Mouse (Mus musculus): ENCODE measurements around the gene Mthfsd.

Gene Mthfsd

DNA sequence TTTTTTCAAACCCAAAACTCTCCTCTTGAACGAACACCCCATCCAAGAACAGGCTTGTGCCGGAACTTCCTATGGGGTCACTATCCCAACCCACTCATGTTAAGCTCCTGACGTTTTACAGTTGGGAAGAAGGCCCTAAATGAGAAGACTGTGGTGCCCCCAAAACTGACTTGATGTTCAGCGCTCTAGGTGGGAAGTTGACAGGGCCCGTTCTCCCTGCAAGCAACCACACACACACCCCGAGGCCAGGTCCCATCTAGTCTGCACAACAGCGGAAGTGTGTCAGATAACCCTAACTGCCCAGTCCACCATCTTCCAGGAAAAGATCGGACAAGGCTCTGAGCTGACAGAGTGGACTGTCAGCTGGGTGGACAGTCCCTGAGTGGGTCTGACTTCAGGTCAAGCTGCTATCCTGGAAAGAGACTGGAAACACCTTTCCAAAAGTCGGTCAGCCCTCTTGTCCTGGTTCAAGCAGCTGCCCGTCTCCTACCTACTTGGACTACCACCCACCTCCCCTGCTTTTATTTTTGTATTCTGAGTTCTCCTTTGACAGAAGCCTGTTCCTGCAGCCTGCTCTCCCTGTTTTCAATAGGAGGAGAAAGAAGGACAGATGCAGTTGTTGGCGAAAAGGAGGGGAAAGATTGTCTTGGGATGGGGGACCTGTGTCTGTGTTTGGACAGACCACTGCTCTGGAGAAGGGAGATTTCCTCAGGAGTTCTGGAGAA, 35.6 kb downstream of the Mthfsd start:
- no peak for DNase-seq (ENCODE audit: low spot score)

DNA sequence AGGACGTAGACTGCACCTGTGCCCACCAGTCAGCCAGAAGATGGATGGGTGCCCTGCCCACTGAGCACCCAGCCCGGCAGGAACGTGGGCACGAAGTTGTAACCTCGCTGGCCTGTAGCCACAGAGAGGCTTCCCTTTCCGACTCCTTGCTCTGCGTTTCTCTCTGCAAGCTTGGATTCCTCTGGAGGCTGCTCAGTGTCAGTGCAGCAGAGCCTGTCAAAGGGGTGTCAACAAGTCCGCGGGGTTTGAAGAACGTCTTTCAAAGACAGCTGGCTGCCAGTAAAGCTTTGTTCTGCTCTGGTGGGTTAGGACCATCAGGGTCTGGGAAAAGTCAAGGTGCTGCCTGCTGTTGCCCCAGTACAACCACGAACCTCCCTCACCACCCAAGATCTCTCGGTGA, 36.7 kb downstream of the Mthfsd start:
- no peak for DNase-seq (ENCODE audit: low spot score)

DNA sequence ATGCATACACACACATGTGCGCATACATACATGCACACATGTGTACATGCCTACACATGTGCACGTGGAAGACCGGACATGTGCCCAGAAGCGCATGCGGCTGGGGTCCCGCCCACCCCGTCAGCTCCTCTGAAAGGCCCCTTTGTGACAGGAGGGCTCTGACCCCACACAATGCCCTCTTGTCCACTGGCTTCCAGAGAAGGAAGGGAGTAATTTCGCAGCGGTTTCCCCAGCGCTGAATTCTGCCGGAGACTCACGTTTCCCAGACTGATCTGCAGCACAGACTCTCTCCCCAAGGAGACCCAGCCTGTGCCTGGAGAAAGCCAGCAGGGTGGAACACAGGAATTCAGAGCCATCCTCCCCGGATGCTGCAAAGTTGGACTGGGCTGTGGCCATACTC, 44.5 kb downstream of the Mthfsd start:
- DNase-seq (ENCODE audit: low spot score): no peak

DNA sequence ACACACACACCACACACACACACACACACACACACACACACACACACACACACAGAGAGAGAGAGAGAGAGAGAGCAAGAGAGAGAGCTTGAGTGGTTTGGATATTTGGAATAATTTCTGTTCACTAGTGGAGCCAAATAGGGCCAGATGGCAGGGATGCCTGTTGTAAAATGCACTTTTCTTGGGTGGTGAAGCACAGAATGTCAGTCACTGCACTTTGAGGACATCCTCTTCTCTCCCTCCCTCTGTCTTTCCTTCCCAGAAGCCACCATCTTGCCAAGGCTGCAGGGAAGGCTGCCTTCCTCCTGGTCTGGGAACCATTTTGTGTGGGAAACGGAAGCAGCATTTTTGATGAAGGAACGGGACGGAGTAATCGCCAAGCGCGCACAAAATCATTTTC, 45.7 kb downstream of the Mthfsd start:
- DNase-seq (ENCODE audit: low spot score): no peak

DNA sequence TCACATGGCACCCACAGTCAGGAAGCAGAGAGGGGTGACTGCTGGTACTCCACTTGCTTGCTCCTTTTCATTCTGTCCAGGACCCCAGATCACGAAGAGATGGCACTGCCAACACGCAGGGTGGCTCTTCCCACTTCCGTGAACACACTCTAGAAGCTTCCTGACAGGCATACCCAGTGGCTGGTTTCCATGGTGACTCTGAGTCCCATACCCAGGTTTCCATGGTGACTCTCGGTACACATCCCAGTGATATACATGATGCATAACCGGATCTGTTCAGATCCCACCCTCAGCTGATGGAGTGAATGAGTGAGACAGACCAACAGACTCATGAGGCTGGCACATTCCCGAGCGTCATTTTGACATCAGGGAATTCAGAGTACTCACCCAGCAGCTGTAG, 49.1 kb downstream of the Mthfsd start:
- DNase-seq (ENCODE audit: low spot score): no peak

DNA sequence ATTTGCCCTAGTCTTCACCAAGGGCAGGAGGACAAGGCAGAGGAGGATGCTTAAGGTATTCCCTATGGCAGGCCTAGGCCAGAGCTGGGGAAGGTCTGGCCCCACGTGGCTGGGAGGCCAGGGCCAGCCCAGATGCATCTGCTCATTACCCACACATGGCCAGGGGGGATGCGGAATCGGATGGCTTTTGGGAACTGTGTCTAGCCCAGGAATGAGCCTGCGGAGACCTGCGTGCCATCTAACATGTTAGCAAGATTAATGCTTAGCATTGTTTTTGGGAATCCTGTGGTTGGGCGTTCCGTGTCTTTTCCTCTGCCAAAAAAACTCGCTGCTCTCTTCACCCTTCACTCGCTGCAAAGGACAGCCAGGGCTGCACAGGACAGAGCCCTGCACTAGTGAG, 50.1 kb downstream of the Mthfsd start:
- no peak for DNase-seq (ENCODE audit: low spot score)

DNA sequence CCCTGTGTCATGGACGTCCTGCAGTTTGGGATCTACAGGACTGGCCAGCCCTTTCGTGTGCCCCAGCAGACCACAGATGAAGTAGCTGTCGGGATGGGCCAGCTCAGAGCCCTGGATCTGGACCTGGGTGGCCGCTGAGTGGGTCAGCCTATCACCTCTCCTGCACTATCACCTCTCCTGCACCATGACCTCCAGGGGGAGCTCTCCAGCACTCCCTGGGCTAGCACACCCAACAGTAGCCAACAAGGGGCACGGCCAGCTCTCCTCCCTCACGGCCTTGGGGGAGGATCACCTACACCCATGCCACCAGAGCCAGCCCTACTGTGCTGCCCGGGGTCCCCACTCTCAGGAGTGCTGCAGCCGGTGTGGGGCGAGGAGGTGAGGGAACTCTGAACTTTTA, 60.8 kb downstream of the Mthfsd start:
- no peak for DNase-seq (ENCODE audit: low spot score)

DNA sequence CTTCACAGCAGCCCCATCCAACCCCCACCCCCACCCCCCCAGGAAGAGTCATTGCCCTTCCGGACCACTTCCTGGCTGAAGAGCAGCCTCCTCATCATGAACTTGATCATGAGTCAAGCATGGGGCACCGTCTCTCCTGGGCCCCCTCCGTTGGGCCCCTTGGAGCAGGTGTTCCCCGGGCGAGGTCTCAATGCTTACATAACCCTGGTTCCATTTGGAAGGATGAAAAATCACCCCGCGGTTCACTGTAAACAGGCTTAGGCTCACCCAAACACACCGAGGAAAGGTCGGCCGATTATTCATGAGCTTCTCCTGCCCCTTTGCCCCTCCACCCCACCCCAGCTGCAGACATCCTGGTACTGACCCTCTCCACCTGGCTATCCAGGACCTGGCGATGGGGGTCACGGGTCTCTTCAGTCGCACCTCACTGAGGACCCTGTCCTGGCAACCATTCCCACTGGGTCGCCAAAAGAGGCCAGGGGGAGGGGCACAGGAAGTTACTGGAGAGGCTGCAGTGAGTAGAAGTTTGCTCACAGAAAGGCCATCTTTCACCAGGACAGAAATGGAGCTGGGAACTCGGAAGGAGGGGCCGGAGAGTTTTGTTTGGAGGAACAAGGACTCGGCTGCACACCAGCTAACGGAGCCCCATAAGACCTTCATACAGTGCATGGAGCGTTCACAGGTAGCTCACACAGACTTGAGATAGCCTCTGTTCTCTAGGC, 64.3 kb downstream of the Mthfsd start:
- DNase-seq (ENCODE audit: low spot score): no peak
